Mouse (Mus musculus) spleen, adult 2 months (tissue): ENCODE results near the gene 3110082I17Rik.

Experiments used
- CTCF ChIP-seq: fragments of 200-500 bp; IDR thresholded peaks from 2 replicates; pipeline ENCODE4 v1.5.1; 2011; ENCODE audit warnings: mild to moderate bottlenecking, inconsistent platforms; ENCODE audit not compliant: insufficient read depth, insufficient read length, insufficient replicate concordance; ENCODE audit errors: extremely low read depth
- POLR2A ChIP-seq: fragments of 200-500 bp; IDR thresholded peaks from 2 replicates; pipeline ENCODE4 v1.6.1; 2011; ENCODE audit warnings: low read depth, low read length, inconsistent platforms

GRCm38 (mm10) chr5:139327634-139328020, 132.7 kb downstream of the 3110082I17Rik start:
- TF ChIP-seq POLR2A (no peak), CTCF (no peak)
